Mouse (Mus musculus): Measurements from ENCODE around the gene Rrm2. TPM values are rescaled to one million over a fixed set of nuclear protein-coding genes. Genes with fewer than 3 reads are reported as not detected.
"Not testable (repeated sequence)": the region's sequence is repeated elsewhere in the genome, so short reads cannot be mapped to it uniquely, and the experiment has no call there.

The Rrm2 gene
- polyA plus RNA-seq, 1 experiment from 2014 or later = 180 TPM

DNA sequence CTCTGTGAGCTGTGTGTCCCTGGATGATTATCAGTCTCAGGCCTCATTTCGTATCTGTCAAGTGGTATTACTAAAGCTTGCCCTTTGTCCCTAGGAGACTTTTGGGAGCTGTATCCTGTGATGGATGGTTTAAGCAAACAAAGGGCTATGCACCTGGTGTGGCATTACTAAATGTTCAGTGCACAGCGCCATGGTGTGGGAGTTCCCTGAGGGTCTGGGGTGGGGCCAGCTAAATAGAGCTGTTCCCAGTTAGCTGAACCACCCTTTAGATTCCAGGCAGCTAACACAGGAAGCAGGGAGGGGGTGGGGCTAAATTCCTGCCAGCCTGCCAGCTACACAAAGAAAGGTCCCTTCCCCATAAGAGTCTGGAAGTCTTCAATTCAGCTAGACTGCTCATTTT lies 16.3 kb downstream of the Rrm2 start:
- Histone ChIP-seq H3K9me3 (peaks cover 6% of the 10 kb centered on the region; the same call in 1 of the 2 replicates), H3K27ac (replicated peaks) (0 out of 2 replicates have a peak overlapping the region, but pooled peaks have one; percentile 39), H3K4me1 (peaks cover 9% of the 10 kb centered on the region), H3K36me3 (no peaks in the 10 kb centered on the region), H3K4me2 (replicated peaks) (peak overlapping the region; percentile 15), H3K9ac (replicated peaks) (0 out of 2 replicates have a peak overlapping the region, but pooled peaks have one; percentile 4), H3K27me3 (no peaks in the 10 kb centered on the region), H3K4me3 (no peak overlapping the region)
- 14% methylated on average over 2 of the region's 2 CpGs for WGBS
- peak; percentile 87 for ATAC-seq (replicated peaks)

DNA sequence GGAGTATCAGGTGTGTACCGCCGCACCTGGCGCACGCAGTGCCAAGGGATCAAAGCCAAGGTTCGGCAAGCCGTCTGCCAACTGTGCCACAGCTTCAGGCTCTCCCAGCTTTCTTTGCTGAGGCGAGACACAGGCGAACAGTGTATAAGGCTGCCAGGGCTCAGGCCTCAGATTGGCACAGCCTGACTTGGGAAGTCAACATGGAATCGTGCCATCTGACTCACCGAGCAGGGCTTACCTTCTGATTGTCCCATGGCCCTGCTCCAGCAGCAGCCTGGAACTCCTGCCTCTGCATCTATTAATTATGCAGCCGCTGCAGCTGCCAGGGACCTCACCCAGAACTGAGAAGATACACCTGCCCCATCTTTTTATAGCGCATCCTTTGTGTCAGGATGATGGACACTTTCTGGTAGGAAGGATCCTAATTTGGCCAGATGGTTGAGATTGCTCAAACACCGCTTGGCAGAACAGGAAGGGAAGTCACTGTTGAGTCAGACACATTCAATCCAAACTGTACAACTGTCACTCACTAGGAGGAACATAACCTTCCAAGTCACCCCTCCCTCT lies 26.9 kb downstream of the Rrm2 start:
- H3K4me3 ChIP-seq = no peak overlapping the region
- H3K36me3 ChIP-seq = no peaks in the 10 kb centered on the region
- ATAC-seq (replicated peaks) = peak; percentile 72; the same call in 1 of the 2 replicates
- H3K27ac ChIP-seq (replicated peaks) = peak overlapping the region; percentile 4; the same call in 1 of the 2 replicates
- H3K27me3 ChIP-seq = no peaks in the 10 kb centered on the region
- no peak overlapping the region for H3K4me2 ChIP-seq (replicated peaks)
- H3K4me1 ChIP-seq = peaks cover 5% of the 10 kb centered on the region; the same call in 1 of the 2 replicates
- 62% methylated on average over 13 of the region's 13 CpGs for WGBS
- no peak overlapping the region for H3K9ac ChIP-seq (replicated peaks)
- H3K9me3 ChIP-seq = no peaks in the 10 kb centered on the region

DNA sequence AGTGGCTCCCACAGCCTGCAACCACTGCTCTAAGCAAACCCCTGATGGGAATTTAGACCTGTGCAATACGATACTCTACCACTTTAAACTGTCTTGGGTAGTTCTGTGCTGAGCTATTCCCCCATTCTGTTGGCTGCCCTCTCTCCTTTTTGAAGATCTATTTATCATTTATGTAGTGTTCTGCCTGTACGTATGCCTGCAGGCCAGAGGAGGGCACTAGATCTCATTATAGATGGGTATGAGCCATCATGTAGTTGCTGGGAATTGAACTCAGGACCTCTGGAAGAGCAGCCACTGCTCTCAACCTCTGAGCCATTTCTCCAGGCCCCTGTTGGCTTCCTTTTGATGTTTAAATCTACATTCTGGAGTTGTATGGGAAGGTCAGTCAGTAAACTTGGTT lies 28.9 kb downstream of the Rrm2 start:
- no peaks in the 10 kb centered on the region for H3K27me3 ChIP-seq
- ATAC-seq (replicated peaks) = no peak
- H3K27ac ChIP-seq (replicated peaks) = no peak overlapping the region
- H3K4me3 ChIP-seq = no peak overlapping the region
- H3K4me2 ChIP-seq (replicated peaks) = no peak overlapping the region
- peaks cover 5% of the 10 kb centered on the region; the same call in 1 of the 2 replicates for H3K4me1 ChIP-seq
- H3K9me3 ChIP-seq = no peaks in the 10 kb centered on the region
- WGBS = 75% methylated on average over 2 of the region's 2 CpGs
- H3K9ac ChIP-seq (replicated peaks) = no peak overlapping the region
- no peaks in the 10 kb centered on the region for H3K36me3 ChIP-seq

DNA sequence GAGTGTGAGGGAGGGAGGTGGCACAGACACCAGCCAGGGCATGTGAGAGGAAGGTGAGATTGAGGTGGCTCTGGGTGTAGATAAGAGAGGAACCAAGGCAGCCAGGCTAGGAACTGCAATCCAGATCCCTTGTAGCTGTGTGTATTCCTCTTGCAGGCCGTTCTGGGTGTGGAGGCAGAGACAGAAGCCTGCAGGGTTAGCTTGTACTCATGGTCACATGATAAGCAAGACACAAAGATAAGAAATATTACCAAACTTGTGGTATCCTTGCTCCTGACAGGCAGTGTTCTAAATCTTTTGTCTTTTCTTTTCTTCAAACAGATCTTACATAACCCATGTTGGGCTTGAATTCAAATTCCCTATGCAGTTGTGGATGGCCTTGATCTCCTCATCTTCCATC lies 31.9 kb downstream of the Rrm2 start:
- no peak overlapping the region for H3K4me2 ChIP-seq (replicated peaks)
- no peaks in the 10 kb centered on the region for H3K27me3 ChIP-seq
- no peaks in the 10 kb centered on the region for H3K9me3 ChIP-seq
- no peaks in the 10 kb centered on the region for H3K36me3 ChIP-seq
- no peak overlapping the region for H3K27ac ChIP-seq (replicated peaks)
- no peak overlapping the region for H3K9ac ChIP-seq (replicated peaks)
- ATAC-seq (replicated peaks) = no peak
- H3K4me1 ChIP-seq = peaks cover under 1% of the 10 kb centered on the region; the same call in 1 of the 2 replicates
- 95% methylated on average over 1 of the region's 1 CpGs for WGBS
- no peak overlapping the region for H3K4me3 ChIP-seq

DNA sequence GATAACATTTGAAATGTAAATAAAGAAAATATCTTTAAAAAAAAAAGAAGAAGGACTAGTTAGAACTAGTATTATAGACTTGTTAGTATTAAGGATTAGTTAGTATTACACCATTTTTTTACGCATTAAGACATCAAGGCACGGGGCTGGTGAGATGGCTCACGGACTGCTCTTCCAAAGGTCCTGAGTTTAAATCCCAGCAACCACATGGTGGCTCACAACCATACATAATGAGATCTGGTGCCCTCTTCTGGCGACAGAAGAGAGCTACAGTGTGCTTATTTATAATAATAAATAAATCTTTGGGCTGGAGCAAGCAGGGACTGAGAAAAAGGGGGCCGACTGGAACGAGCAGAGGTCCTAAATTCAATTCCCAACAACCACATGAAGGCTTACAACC lies 33.5 kb downstream of the Rrm2 start:
- not testable (repeated sequence) for ATAC-seq (replicated peaks); H3K9me3 ChIP-seq; H3K27ac ChIP-seq (replicated peaks); H3K36me3 ChIP-seq; H3K9ac ChIP-seq (replicated peaks); H3K4me2 ChIP-seq (replicated peaks); H3K4me3 ChIP-seq; H3K4me1 ChIP-seq; H3K27me3 ChIP-seq
- 62% methylated on average over 6 of the region's 6 CpGs for WGBS

DNA sequence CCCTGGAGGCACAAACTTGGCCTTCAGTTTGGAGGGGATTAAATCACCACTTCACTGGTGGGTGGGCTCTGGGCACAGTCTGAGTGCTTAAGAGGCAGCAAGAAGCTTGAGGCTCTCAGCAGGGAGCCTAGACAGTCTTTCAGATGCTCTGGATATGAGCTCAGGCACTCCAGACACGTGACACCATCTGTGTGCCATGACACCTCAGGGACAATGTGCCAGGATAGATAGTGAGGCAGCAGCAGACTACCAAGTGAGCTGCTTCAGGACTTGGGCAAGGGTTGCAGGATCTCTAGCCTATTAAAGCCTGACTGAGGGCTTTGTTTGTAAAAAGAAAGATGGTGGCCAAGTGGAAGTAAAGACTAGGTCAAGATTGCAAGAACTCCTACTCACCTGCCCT lies 36.3 kb downstream of the Rrm2 start:
- no peak overlapping the region for H3K4me3 ChIP-seq
- H3K27ac ChIP-seq (replicated peaks) = no peak overlapping the region
- H3K9ac ChIP-seq (replicated peaks) = no peak overlapping the region
- peaks cover 8% of the 10 kb centered on the region; the same call in 1 of the 2 replicates for H3K4me1 ChIP-seq
- no peaks in the 10 kb centered on the region for H3K9me3 ChIP-seq
- no peaks in the 10 kb centered on the region for H3K27me3 ChIP-seq
- no peak for ATAC-seq (replicated peaks)
- H3K36me3 ChIP-seq = no peaks in the 10 kb centered on the region
- 14% methylated on average over 1 of the region's 1 CpGs for WGBS
- H3K4me2 ChIP-seq (replicated peaks) = no peak overlapping the region

DNA sequence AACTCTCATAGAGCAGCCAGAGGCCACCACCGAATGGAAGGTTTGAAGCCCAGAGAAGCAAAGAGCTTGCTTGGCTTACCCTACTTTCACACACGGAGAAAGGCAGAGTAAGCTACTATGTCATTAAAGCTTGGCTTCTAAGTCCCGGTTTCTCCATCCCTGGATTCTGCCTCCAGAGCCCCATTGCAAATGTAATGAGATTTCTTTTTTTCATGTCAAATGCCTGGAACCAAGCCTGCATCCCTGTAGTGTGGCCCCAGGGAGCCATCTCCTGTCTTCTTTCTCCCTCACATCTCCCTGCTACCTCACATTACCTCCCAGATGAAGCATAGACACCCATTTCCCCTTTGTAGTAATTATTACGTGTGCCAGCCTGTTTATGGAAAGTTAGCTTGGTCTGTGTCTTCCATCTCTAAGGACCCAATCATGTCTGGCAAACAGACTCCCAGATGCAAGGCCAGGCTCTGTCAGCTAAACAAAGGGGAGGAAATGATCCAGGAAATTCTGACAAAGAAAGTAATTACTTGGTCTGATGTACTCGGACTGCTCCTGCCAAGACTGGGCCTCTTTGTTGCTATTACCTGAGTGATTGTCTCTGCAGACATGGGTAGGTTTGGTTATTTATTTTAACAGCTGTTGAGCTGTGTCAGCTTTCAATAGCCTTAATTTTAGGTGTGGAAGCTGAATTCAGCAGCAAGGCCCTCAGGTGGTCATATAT lies 38.7 kb downstream of the Rrm2 start:
- no peak for ATAC-seq (replicated peaks)
- H3K4me2 ChIP-seq (replicated peaks) = no peak overlapping the region
- H3K27me3 ChIP-seq = no peaks in the 10 kb centered on the region
- H3K4me1 ChIP-seq = peaks cover 8% of the 10 kb centered on the region; the same call in 1 of the 2 replicates
- H3K36me3 ChIP-seq = no peaks in the 10 kb centered on the region
- WGBS = 32% methylated on average over 5 of the region's 5 CpGs
- H3K27ac ChIP-seq (replicated peaks) = peak overlapping the region; percentile 19; the same call in 1 of the 2 replicates
- no peak overlapping the region for H3K9ac ChIP-seq (replicated peaks)
- no peaks in the 10 kb centered on the region for H3K9me3 ChIP-seq
- no peak overlapping the region for H3K4me3 ChIP-seq

DNA sequence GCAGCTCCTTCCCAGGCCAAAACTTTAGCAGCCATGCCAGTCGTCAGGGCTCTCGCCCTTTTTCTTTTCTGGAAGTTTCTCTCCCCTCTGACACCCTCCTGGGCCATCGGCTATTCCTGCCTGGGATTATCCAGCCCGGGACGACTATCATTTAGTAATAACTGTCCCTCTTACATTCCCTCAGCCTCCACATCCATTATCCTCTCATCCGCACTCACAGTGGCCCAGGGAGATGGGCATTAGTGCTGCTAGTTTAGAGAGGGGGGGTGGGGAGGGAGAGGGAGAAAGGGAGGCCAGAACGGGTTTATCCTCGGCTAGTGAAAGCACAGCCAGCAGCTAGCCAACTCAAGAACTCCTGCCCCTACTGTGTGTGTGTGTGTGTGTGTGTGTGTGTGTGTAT lies 39.3 kb downstream of the Rrm2 start:
- no peaks in the 10 kb centered on the region for H3K9me3 ChIP-seq
- no peak overlapping the region for H3K4me2 ChIP-seq (replicated peaks)
- no peak overlapping the region for H3K27ac ChIP-seq (replicated peaks)
- no peak for ATAC-seq (replicated peaks)
- WGBS = 46% methylated on average over 8 of the region's 8 CpGs
- no peaks in the 10 kb centered on the region for H3K27me3 ChIP-seq
- H3K4me1 ChIP-seq = peaks cover 8% of the 10 kb centered on the region; the same call in 1 of the 2 replicates
- H3K36me3 ChIP-seq = no peaks in the 10 kb centered on the region
- H3K9ac ChIP-seq (replicated peaks) = no peak overlapping the region
- H3K4me3 ChIP-seq = no peak overlapping the region

DNA sequence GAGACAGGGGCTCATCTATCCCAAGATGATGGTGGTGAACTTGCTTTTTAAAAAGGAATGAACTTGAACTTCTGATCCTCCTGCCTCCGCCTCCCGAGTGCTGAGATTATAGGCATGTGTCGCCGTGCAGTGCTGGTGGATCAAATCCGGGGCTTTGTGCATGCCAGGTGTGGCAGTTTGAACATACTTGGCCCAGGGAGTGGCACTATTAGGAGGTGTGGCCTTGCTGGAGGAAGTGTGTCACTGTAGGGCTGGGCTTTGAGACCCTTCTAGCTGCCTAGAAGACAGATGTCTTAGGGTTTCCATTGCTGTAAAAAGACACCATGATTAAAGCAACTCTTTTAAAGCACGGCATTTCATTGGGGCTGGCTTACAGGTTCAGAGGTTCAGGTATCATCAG lies 42.5 kb downstream of the Rrm2 start:
- no peaks in the 10 kb centered on the region for H3K36me3 ChIP-seq
- H3K4me2 ChIP-seq (replicated peaks) = no peak overlapping the region
- 95% methylated on average over 6 of the region's 6 CpGs for WGBS
- H3K27me3 ChIP-seq = no peaks in the 10 kb centered on the region
- H3K9ac ChIP-seq (replicated peaks) = no peak overlapping the region
- ATAC-seq (replicated peaks) = no peak
- no peaks in the 10 kb centered on the region for H3K9me3 ChIP-seq
- H3K4me1 ChIP-seq = peaks cover 12% of the 10 kb centered on the region; the same call in 1 of the 2 replicates
- H3K27ac ChIP-seq (replicated peaks) = no peak overlapping the region
- no peak overlapping the region for H3K4me3 ChIP-seq

DNA sequence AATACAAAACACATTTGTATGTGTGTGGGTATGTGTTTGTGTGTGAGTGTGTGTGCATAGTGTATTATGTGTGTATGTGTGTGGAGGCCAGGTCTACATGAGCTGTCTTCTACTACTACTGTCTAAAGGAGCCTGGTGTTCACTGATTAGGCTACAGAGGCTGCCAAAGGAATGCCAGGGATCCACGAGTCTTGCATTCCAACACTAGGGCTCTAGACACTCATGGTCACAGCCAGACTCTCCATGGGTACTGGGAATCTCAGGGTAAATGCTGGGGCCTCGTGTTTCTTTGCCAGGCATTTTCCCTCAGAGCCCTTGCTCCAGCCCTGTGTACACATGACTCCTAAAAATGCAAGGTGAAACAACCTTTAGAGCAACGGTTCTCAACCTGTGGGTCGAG lies 45.6 kb downstream of the Rrm2 start:
- no peak overlapping the region for H3K27ac ChIP-seq (replicated peaks)
- H3K4me3 ChIP-seq = no peak overlapping the region
- H3K9me3 ChIP-seq = no peaks in the 10 kb centered on the region
- 85% methylated on average over 4 of the region's 4 CpGs for WGBS
- no peak for ATAC-seq (replicated peaks)
- H3K27me3 ChIP-seq = no peaks in the 10 kb centered on the region
- H3K4me1 ChIP-seq = 0 out of 2 replicates have a peak, but pooled peaks cover 4% of the 10 kb centered on the region
- H3K9ac ChIP-seq (replicated peaks) = no peak overlapping the region
- no peaks in the 10 kb centered on the region for H3K36me3 ChIP-seq
- no peak overlapping the region for H3K4me2 ChIP-seq (replicated peaks)

DNA sequence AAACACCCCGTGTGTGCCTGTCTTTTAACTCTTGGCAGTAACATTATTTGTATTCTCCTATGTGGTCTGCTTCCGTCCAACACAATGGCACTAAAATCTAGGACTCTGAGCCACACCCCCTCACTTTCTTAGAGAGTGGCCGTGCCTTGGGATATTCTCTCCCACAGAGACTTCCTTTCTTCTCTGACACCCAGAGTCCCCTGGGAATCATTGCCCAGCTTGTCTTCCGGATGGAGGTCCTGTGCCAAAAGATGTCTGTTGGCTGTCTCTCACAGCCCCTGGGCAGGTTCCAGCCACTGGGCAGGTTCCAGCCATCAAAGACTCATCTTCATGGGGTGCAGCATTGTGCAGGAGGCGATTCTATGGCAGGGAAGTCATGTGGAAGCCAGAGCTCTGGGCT lies 46.7 kb downstream of the Rrm2 start:
- H3K4me3 ChIP-seq = no peak overlapping the region
- ATAC-seq (replicated peaks) = no peak
- 51% methylated on average over 5 of the region's 5 CpGs for WGBS
- 0 out of 2 replicates have a peak, but pooled peaks cover 4% of the 10 kb centered on the region for H3K4me1 ChIP-seq
- no peak overlapping the region for H3K9ac ChIP-seq (replicated peaks)
- no peaks in the 10 kb centered on the region for H3K9me3 ChIP-seq
- no peak overlapping the region for H3K4me2 ChIP-seq (replicated peaks)
- H3K36me3 ChIP-seq = no peaks in the 10 kb centered on the region
- H3K27me3 ChIP-seq = no peaks in the 10 kb centered on the region
- H3K27ac ChIP-seq (replicated peaks) = no peak overlapping the region

DNA sequence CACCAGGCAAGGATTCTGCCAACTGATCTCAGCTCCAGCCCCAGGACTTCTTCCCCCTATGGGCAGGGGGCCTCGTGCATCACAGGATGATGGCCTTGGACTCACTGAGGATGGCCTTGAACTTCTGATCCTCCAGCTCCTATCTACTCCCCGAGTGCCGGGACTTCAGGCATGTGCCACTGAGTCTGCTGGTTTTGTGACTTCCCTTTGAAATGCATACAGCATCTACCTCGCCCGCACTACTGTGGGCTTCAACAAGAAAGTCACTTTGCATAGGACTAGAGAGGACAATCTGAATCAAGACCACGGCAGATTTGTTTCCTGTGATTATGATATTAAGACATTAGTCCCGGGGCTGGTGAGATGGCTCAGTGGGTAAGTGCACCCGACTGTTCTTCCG lies 47.4 kb downstream of the Rrm2 start:
- 0 out of 2 replicates have a peak, but pooled peaks cover 4% of the 10 kb centered on the region for H3K4me1 ChIP-seq
- WGBS = 92% methylated on average over 9 of the region's 9 CpGs
- H3K27ac ChIP-seq (replicated peaks) = no peak overlapping the region
- H3K4me3 ChIP-seq = no peak overlapping the region
- no peak overlapping the region for H3K9ac ChIP-seq (replicated peaks)
- H3K4me2 ChIP-seq (replicated peaks) = no peak overlapping the region
- H3K36me3 ChIP-seq = no peaks in the 10 kb centered on the region
- ATAC-seq (replicated peaks) = no peak
- H3K9me3 ChIP-seq = no peaks in the 10 kb centered on the region
- no peaks in the 10 kb centered on the region for H3K27me3 ChIP-seq

Data from forebrain, embryonic 15.5 days (tissue).